Mouse (Mus musculus) intestine, embryonic 14.5 days (tissue): ENCODE results near the gene Lmtk3. TPM values are rescaled to one million over a fixed set of nuclear protein-coding genes. Genes with fewer than 3 reads are reported as not detected.

ENCODE experiments used
- ATAC-seq: fragments of 200-750 bp; cut with Nextera tagmentation; replicated peaks from 2 replicates; pipeline ENCODE4 v1.8.0; 2017; ENCODE audit warnings: low read depth, moderate number of reproducible peaks, moderate TSS enrichment, moderate library complexity; ENCODE audit not compliant: low FRiP score, low TSS enrichment
- DNase-seq: peaks from one replicate; pipeline ENCODE4 v3.0.0-alpha.2; 2018; ENCODE audit warnings: low spot score
- H3K27ac ChIP-seq: fragments of 300-500 bp; sonication (generic); 2 replicates; pipeline ENCODE4 v1.5.1; 2014; ENCODE audit warnings: low read depth, mild to moderate bottlenecking, control low read depth
- H3K27me3 ChIP-seq: fragments of 300-500 bp; sonication (generic); replicated peaks from 2 replicates; pipeline ENCODE4 v1.6.1; 2014; ENCODE audit warnings: low read length, control low read depth; ENCODE audit not compliant: control insufficient read depth, insufficient read depth
- H3K36me3 ChIP-seq: fragments of 300-500 bp; sonication (generic); 2 replicates; pipeline ENCODE4 v1.6.1; 2014; ENCODE audit warnings: low read length, control low read depth; ENCODE audit not compliant: control insufficient read depth, insufficient read depth
- H3K4me1 ChIP-seq: fragments of 300-500 bp; sonication (generic); replicated peaks from 2 replicates; pipeline ENCODE4 v1.6.1; 2014; ENCODE audit warnings: low read length, control low read depth, mixed read lengths; ENCODE audit not compliant: control insufficient read depth, insufficient read depth
- H3K4me2 ChIP-seq: fragments of 300-500 bp; sonication (generic); 2 replicates; pipeline ENCODE4 v1.6.1; 2014; ENCODE audit warnings: low read length
- H3K4me3 ChIP-seq: fragments of 300-500 bp; sonication (generic); 2 replicates; pipeline ENCODE4 v1.5.1; 2014; ENCODE audit warnings: low read depth, low read length, control low read depth, mixed read lengths
- H3K9ac ChIP-seq: fragments of 300-500 bp; sonication (generic); 2 replicates; pipeline ENCODE4 v1.6.1; 2014; ENCODE audit warnings: mild to moderate bottlenecking, low read length
- H3K9me3 ChIP-seq: fragments of 300-500 bp; sonication (generic); 2 replicates; pipeline ENCODE4 v1.6.1; 2016; ENCODE audit warnings: low read length, control low read depth; ENCODE audit not compliant: control insufficient read depth
- WGBS: fragments of 180-500 bp; shearing (Covaris S2); extraction: QIAGEN DNeasy Blood & Tissue Kit; methylation state at CpG from one replicate; pipeline ENCODE4 v1.1.7; 2014; 5-methylcytosine and 5-hydroxymethylcytosine counted together
- polyA plus RNA-seq: library from polyadenylated mRNA; unstranded; fragments of >200 nt; fragmentation: Nextera tagmentation; extraction: Ambion mirVana; gene quantifications from 2 replicates; pipeline ENCODE4 v1.2.1, GENCODE M21; 2014

Lmtk3 gene
- polyA plus RNA-seq, 1 experiment from 2014 or later: 1.9 TPM

DNA sequence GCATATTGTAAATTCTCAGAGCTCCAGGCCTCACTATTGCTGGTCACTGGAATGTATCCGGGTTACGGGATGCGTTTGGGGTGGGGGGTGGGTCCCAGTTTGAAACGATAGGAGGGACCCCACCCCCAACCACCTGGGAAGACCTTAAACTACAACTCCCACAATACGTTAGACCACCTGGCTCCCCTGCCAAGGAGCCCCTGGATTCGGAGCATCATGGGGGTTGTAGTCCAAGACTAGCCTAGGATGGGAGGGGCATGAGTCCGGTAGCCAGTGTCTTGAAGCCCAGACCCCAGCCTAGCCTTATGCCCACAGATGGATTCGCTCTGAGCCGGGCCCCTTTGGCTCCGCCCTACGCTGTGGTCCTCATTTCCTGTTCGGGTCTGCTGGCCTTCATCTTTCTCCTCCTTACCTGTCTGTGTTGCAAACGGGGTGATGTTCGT lies 2.6 kb downstream of the Lmtk3 start:
- ATAC-seq (peak; percentile 58), DNase-seq (peak; percentile 77)
- Histone ChIP-seq H3K4me3 (peak overlapping the region; percentile 48), H3K27me3 (0 out of 2 replicates have a peak, but pooled peaks cover 2% of the 10 kb centered on the region), H3K4me1 (peaks cover 16% of the 10 kb centered on the region; the same call in 1 of the 2 replicates), H3K4me2 (peak overlapping the region; percentile 62), H3K36me3 (peaks cover 26% of the 10 kb centered on the region), H3K9me3 (no peaks in the 10 kb centered on the region), H3K9ac (no peak overlapping the region), H3K27ac (no peak overlapping the region)
- under 1% methylated on average over 14 of the region's 14 CpGs for WGBS

GRCm38 (mm10) chr7:45786661-45787413 lies 3.3 kb downstream of the Lmtk3 start:
- 0 out of 2 replicates have a peak overlapping the region, but pooled peaks have one; percentile 5 for H3K27ac ChIP-seq

GRCm38 (mm10) chr7:45787642-45788041 lies 4.1 kb downstream of the Lmtk3 start:
- DNase-seq (no peak), ATAC-seq (no peak)
- Histone ChIP-seq H3K9ac (no peak overlapping the region), H3K4me3 (no peak overlapping the region), H3K9me3 (no peaks in the 10 kb centered on the region), H3K4me2 (peak overlapping the region; percentile 62; the same call in 1 of the 2 replicates), H3K4me1 (peaks cover 16% of the 10 kb centered on the region; the same call in 1 of the 2 replicates), H3K36me3 (peaks cover 33% of the 10 kb centered on the region), H3K27me3 (no peaks in the 10 kb centered on the region), H3K27ac (no peak overlapping the region)
- 80% methylated on average over 22 of the region's 22 CpGs for WGBS

More at GRCm38 (mm10) chr7:45786661-45787413, 3.3 kb downstream of the Lmtk3 start:
- Histone ChIP-seq H3K36me3 (peaks cover 26% of the 10 kb centered on the region), H3K4me2 (peak overlapping the region; percentile 62), H3K27me3 (no peaks in the 10 kb centered on the region), H3K4me1 (peaks cover 16% of the 10 kb centered on the region; the same call in 1 of the 2 replicates), H3K9me3 (no peaks in the 10 kb centered on the region), H3K9ac (no peak overlapping the region), H3K4me3 (peak overlapping the region; percentile 48)
- 13% methylated on average over 17 of the region's 17 CpGs for WGBS
- DNase-seq: no peak
- 0 out of 2 replicates have a peak, but pooled peaks have one; percentile 24 for ATAC-seq

DNA sequence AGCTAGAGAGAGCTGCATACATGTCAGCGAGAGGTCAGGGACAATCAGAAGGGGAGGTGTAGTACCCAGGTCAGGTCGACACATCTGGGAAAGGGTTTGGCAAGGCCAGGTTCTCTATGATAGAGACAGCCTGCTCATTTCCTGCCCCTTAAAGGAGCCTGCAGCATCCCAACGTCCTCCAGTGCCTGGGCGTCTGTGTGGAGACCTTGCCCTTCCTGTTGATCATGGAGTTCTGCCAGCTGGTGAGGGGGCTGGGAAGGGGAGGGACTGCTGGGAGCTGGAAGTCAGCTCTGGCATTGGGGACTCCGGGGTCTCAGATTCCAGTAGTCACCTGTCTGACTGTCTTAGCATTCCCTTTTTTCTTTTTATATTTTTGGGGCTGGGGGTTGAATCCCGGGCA lies 7.2 kb downstream of the Lmtk3 start:
- Histone ChIP-seq H3K27ac (no peak overlapping the region), H3K36me3 (peaks cover 41% of the 10 kb centered on the region), H3K4me3 (no peak overlapping the region), H3K4me2 (no peak overlapping the region), H3K9ac (no peak overlapping the region), H3K27me3 (no peaks in the 10 kb centered on the region), H3K9me3 (no peaks in the 10 kb centered on the region), H3K4me1 (0 out of 2 replicates have a peak, but pooled peaks cover 3% of the 10 kb centered on the region)
- DNase-seq: no peak
- no peak for ATAC-seq
- 67% methylated on average over 6 of the region's 6 CpGs for WGBS

DNA sequence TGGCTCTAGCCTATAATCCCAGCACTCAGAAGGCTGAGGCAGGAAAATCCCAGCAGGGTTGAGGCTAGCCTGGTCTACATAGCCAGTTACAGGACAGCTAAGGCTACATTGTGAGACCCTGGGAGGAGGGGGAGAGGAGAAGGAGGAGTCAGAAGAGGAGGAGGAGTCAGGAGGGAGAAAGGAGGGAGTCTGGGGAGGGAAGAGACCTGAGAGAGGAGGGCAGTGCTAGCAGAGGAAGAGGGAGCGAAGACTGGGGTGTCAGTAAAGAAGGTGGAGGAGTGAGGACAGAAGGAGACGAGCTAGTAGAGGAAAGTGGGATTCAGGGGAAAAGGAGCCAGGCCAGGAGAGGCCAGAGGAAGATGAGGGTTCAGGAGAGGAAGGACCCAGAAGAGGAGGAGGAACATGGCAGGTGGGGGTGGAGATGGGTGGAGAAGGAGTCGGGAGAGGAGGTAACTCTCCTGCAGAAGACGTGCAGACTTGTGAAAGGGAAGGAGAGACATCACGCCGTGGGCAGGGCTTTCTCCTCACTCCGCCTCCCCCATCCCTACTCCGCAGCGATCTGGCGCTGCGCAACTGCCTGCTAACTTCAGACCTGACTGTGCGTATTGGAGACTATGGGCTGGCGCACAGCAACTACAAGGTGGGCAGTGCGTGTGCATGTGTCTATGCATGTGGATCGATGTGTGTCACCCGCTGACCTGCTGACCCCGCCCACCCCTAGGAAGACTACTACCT lies 8.4 kb downstream of the Lmtk3 start:
- H3K36me3 ChIP-seq: peaks cover 45% of the 10 kb centered on the region
- H3K4me3 ChIP-seq: no peak overlapping the region
- peaks cover 6% of the 10 kb centered on the region; the same call in 1 of the 2 replicates for H3K27me3 ChIP-seq
- ATAC-seq: no peak
- H3K27ac ChIP-seq: no peak overlapping the region
- H3K4me2 ChIP-seq: no peak overlapping the region
- WGBS: 78% methylated on average over 17 of the region's 17 CpGs
- H3K4me1 ChIP-seq: 0 out of 2 replicates have a peak, but pooled peaks cover under 1% of the 10 kb centered on the region
- H3K9me3 ChIP-seq: no peaks in the 10 kb centered on the region
- DNase-seq: no peak
- H3K9ac ChIP-seq: no peak overlapping the region

DNA sequence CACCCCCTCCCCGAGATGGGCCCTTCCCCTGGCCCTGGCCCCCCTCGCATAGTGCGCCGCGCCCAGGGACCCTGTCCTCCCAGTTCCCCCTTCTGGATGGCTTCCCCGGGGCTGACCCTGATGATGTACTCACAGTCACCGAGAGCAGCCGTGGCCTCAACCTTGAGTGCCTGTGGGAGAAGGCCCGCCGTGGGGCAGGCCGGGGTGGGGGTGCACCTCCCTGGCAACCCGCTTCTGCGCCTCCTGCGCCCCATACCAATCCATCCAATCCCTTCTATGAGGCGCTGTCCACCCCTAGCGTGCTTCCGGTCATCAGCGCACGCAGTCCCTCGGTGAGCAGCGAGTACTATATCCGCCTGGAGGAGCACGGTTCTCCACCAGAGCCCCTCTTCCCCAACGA lies 9.7 kb downstream of the Lmtk3 start:
- no peak for ATAC-seq

GRCm38 (mm10) chr7:45793969-45794585 lies 10.5 kb downstream of the Lmtk3 start:
- 91% methylated on average over 40 of the region's 44 CpGs for WGBS
- H3K36me3 ChIP-seq: peaks cover 31% of the 10 kb centered on the region
- peaks cover 21% of the 10 kb centered on the region for H3K27me3 ChIP-seq
- H3K9ac ChIP-seq: no peak overlapping the region
- DNase-seq: no peak
- H3K9me3 ChIP-seq: no peaks in the 10 kb centered on the region
- peaks cover 5% of the 10 kb centered on the region for H3K4me1 ChIP-seq
- no peak overlapping the region for H3K4me3 ChIP-seq
- no peak for ATAC-seq
- no peak overlapping the region for H3K27ac ChIP-seq
- H3K4me2 ChIP-seq: no peak overlapping the region

More for the DNA sequence above, 9.7 kb downstream of the Lmtk3 start:
- Histone ChIP-seq H3K9ac (no peak overlapping the region), H3K27me3 (peaks cover 19% of the 10 kb centered on the region), H3K4me1 (peaks cover 2% of the 10 kb centered on the region), H3K36me3 (peaks cover 39% of the 10 kb centered on the region), H3K4me2 (no peak overlapping the region), H3K9me3 (no peaks in the 10 kb centered on the region), H3K27ac (no peak overlapping the region), H3K4me3 (no peak overlapping the region)
- no peak for DNase-seq
- WGBS: 87% methylated on average over 24 of the region's 24 CpGs

DNA sequence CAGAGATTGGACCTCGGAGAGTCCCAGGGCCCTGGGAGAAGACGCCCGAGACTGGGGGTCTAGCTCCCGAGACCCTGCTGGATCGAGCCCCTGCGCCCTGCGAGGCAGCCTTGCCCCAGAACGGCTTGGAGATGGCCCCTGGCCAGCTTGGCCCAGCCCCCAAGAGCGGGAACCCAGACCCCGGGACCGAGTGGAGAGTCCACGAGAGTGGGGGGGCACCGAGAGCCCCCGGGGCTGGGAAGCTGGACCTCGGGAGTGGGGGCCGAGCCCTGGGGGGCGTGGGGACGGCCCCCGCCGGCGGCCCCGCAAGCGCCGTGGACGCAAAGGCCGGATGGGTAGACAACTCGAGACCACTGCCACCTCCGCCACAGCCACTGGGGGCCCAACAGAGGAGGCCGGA lies 11.4 kb downstream of the Lmtk3 start:
- no peak for DNase-seq
- no peak overlapping the region for H3K4me3 ChIP-seq
- H3K27me3 ChIP-seq: peaks cover 21% of the 10 kb centered on the region
- peaks cover 5% of the 10 kb centered on the region for H3K4me1 ChIP-seq
- peaks cover 22% of the 10 kb centered on the region for H3K36me3 ChIP-seq
- no peak overlapping the region for H3K4me2 ChIP-seq
- no peak overlapping the region for H3K27ac ChIP-seq
- no peaks in the 10 kb centered on the region for H3K9me3 ChIP-seq
- H3K9ac ChIP-seq: no peak overlapping the region
- 95% methylated on average over 29 of the region's 29 CpGs for WGBS
- ATAC-seq: no peak
